Mouse (Mus musculus): Measurements from ENCODE around the gene Sardh.

- TF ChIP-seq POLR2A (IDR thresholded peaks at IDR 0.05; ENCODE audit: insufficient read length, low read depth) (no peak), MAX (IDR thresholded peaks at IDR 0.05; ENCODE audit: low read depth) (no peak), E2F4 (IDR thresholded peaks at IDR 0.05; ENCODE audit: insufficient read depth) (no peak)
Measured at GRCm38 (mm10) chr2:27181907-27182306, 66.2 kb downstream of the Sardh start.
